Mouse (Mus musculus): Measurements from ENCODE around the gene Pim3. TPM values are rescaled to one million over a fixed set of nuclear protein-coding genes. Genes with fewer than 3 reads are reported as not detected.

Gene Pim3
- polyA plus RNA-seq, 1 experiment = 60.3 TPM

DNA sequence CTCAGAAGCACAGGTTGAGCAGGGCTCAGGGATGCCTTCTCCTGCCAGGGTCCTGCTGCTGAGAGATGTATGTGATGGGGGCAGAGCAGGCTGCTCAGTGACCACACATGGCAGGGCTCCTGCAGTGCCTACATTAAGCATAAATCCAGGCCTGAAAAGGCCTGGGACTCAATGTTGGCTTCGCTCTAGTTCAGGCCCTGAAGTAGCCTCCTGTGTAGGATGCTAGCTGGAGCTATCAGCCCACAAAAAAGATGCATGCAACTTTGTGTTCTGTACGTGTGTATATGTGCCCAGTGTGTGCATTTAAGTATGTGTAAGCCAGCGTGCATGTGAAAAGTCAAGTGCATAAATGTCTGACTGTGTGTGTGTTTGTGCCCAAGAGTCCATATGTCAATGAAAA, 12.1 kb downstream of the Pim3 start:
- peaks cover 14% of the 10 kb centered on the region; the same call in 1 of the 2 replicates for H3K4me1 ChIP-seq (ENCODE audit: control insufficient read depth, insufficient read depth, insufficient read length, low read length)
- H3K36me3 ChIP-seq (ENCODE audit: control insufficient read depth, insufficient read depth, low read length) = no peaks in the 10 kb centered on the region
- no peak for TF ChIP-seq POLR2A (IDR thresholded peaks at IDR 0.05; ENCODE audit: low read depth, low read length)
- TF ChIP-seq CTCF (IDR thresholded peaks at IDR 0.05; ENCODE audit: extremely low read depth, insufficient read length, insufficient replicate concordance, low read depth, low read length) = no peak
- H3K4me3 ChIP-seq (ENCODE audit: low read depth, low read length) = no peak overlapping the region
- H3K27me3 ChIP-seq (ENCODE audit: control insufficient read depth, insufficient read depth, low read length) = no peaks in the 10 kb centered on the region
- H3K27ac ChIP-seq (ENCODE audit: insufficient read depth, low read depth, low read length) = no peak overlapping the region
- WGBS = 91% methylated on average over 3 of the region's 3 CpGs

DNA sequence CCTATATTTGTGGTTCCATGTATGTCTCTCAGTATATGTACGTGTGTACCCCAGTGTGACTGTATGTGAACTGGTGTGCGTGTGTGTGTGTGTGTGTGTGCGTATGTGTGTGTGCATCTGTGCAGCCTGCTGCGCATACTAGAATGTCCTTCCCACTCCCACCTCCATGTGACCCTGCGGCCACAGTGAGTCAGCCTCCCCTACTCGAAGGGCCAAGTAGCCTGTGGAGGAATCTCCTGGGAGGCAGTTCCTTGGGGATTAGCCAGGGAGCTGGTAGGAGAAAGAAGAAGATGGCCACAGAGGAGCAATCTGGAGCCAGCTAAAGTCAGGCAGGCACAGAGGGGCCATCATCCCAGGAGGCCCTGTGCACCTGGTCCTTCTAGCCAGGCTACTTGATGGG, 12.5 kb downstream of the Pim3 start:
- Histone ChIP-seq H3K27me3 (ENCODE audit: control insufficient read depth, insufficient read depth, low read length) (no peaks in the 10 kb centered on the region), H3K27ac (ENCODE audit: insufficient read depth, low read depth, low read length) (no peak overlapping the region), H3K36me3 (ENCODE audit: control insufficient read depth, insufficient read depth, low read length) (no peaks in the 10 kb centered on the region), H3K4me3 (ENCODE audit: low read depth, low read length) (no peak overlapping the region), H3K4me1 (ENCODE audit: control insufficient read depth, insufficient read depth, insufficient read length, low read length) (peaks cover 14% of the 10 kb centered on the region; the same call in 1 of the 2 replicates)
- TF ChIP-seq POLR2A (IDR thresholded peaks at IDR 0.05; ENCODE audit: low read depth, low read length) = no peak
- no peak for TF ChIP-seq CTCF (IDR thresholded peaks at IDR 0.05; ENCODE audit: extremely low read depth, insufficient read length, insufficient replicate concordance, low read depth, low read length)
- WGBS = 90% methylated on average over 6 of the region's 6 CpGs

GRCm38 (mm10) chr15:88875625-88876081, 13.7 kb downstream of the Pim3 start:
- no peak for TF ChIP-seq CTCF (IDR thresholded peaks at IDR 0.05; ENCODE audit: extremely low read depth, insufficient read length, insufficient replicate concordance, low read depth, low read length)
- no peak for TF ChIP-seq POLR2A (IDR thresholded peaks at IDR 0.05; ENCODE audit: low read depth, low read length)
- H3K27ac ChIP-seq (ENCODE audit: insufficient read depth, low read depth, low read length) = no peak overlapping the region
- H3K27me3 ChIP-seq (ENCODE audit: control insufficient read depth, insufficient read depth, low read length) = no peaks in the 10 kb centered on the region
- no peak overlapping the region for H3K4me3 ChIP-seq (ENCODE audit: low read depth, low read length)
- WGBS = 49% methylated on average over 10 of the region's 10 CpGs
- no peaks in the 10 kb centered on the region for H3K36me3 ChIP-seq (ENCODE audit: control insufficient read depth, insufficient read depth, low read length)
- H3K4me1 ChIP-seq (ENCODE audit: control insufficient read depth, insufficient read depth, insufficient read length, low read length) = peaks cover 10% of the 10 kb centered on the region; the same call in 1 of the 2 replicates

DNA sequence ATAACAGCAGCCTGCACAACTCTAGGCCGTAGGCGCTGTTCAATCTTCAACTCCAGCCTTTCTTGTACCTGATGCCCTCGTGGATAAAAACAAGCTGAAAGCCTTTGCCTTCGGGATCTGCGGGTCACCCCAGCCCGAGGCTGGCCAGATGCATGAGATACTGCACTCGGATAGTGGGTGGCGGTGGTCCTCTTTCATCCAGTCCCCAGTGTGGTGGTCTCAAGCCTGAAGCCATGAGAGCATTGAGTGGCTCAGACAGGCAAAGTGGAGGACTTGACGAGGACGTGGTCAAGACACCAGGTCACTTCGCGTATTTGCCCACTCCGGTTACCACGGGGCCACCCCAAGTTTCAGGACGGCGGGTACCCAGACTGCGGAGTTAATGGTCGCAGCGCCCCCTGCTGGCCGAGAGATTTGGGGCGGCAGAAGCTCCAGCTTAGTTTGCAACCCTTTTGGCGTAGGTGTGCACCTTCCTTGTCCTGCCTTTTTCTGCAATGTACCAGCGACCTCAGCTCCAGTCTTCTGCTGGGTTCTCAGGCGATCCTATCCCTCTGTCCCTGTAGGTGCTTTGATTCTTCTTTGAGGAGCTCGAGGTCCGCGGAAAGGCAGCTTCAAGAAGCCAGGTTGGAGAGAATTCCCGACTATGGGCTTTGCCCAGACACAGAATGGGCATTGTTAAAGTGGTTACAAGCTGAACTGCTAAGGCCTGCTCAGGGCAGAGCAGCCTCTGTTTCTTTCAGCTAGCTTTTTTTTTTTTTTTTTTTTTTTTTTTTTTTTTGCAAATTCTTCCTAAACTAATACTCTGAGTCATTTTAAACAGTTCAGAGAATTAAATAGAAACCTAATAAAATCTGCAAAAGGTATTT, 14.4 kb downstream of the Pim3 start:
- H3K27ac ChIP-seq (ENCODE audit: insufficient read depth, low read depth, low read length) = no peak overlapping the region
- TF ChIP-seq CTCF (IDR thresholded peaks at IDR 0.05; ENCODE audit: extremely low read depth, insufficient read length, insufficient replicate concordance, low read depth, low read length) (peak; percentile 88), POLR2A (IDR thresholded peaks at IDR 0.05; ENCODE audit: low read depth, low read length) (no peak)
- peaks cover 7% of the 10 kb centered on the region; the same call in 1 of the 2 replicates for H3K4me1 ChIP-seq (ENCODE audit: control insufficient read depth, insufficient read depth, insufficient read length, low read length)
- no peak overlapping the region for H3K4me3 ChIP-seq (ENCODE audit: low read depth, low read length)
- no peaks in the 10 kb centered on the region for H3K27me3 ChIP-seq (ENCODE audit: control insufficient read depth, insufficient read depth, low read length)
- H3K36me3 ChIP-seq (ENCODE audit: control insufficient read depth, insufficient read depth, low read length) = no peaks in the 10 kb centered on the region
- WGBS = 12% methylated on average over 28 of the region's 28 CpGs

GRCm38 (mm10) chr15:88877021-88877400, 15.0 kb downstream of the Pim3 start:
- TF ChIP-seq POLR2A (IDR thresholded peaks at IDR 0.05; ENCODE audit: low read depth, low read length) (no peak), CTCF (IDR thresholded peaks at IDR 0.05; ENCODE audit: extremely low read depth, insufficient read length, insufficient replicate concordance, low read depth, low read length) (no peak)
- no peaks in the 10 kb centered on the region for H3K27me3 ChIP-seq (ENCODE audit: control insufficient read depth, insufficient read depth, low read length)
- 85% methylated on average over 10 of the region's 10 CpGs for WGBS
- no peak overlapping the region for H3K27ac ChIP-seq (ENCODE audit: insufficient read depth, low read depth, low read length)
- no peaks in the 10 kb centered on the region for H3K36me3 ChIP-seq (ENCODE audit: control insufficient read depth, insufficient read depth, low read length)
- H3K4me1 ChIP-seq (ENCODE audit: control insufficient read depth, insufficient read depth, insufficient read length, low read length) = peaks cover 2% of the 10 kb centered on the region; the same call in 1 of the 2 replicates
- H3K4me3 ChIP-seq (ENCODE audit: low read depth, low read length) = no peak overlapping the region

DNA sequence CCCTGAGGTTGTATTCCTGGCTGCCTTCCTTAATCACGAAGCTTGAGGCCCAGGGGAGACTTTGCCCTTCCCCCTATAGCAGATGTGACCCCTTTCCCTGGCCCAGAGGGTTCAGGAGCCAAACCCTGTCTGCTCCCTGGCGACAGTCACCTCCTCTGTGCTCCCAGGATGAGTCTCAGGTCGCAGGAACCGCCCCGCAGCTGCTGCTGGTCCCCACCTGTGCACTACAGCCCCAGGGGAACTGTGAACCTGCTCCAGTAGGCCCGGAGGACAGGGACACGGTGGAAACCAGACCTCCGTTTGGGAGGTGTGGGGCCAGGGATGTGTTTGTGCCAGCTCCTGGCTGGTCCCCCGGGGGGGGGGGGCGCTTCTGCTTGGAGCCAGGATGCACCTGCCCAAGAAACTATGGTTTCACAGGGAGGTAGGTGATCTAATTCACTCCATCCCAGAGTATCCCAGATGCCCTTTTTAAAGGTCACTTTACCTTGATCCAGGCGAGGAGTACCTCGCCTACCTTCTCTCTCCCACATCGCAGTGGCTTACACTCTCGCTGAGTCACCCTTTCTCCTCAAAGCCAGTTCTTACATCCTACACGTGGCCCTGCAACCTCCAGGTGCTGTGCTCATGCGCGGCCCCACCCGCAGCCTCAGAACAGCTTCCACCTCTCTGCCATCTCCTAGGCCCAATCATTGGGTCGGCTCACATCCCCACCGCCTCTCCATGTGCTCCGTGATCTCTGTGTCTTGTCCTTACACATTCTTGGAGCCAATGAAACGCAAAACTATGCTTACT, 19.5 kb downstream of the Pim3 start:
- Histone ChIP-seq H3K27me3 (ENCODE audit: control insufficient read depth, insufficient read depth, low read length) (no peaks in the 10 kb centered on the region), H3K4me3 (ENCODE audit: low read depth, low read length) (no peak overlapping the region), H3K36me3 (ENCODE audit: control insufficient read depth, insufficient read depth, low read length) (no peaks in the 10 kb centered on the region), H3K4me1 (ENCODE audit: control insufficient read depth, insufficient read depth, insufficient read length, low read length) (no peaks in the 10 kb centered on the region), H3K27ac (ENCODE audit: insufficient read depth, low read depth, low read length) (no peak overlapping the region)
- TF ChIP-seq CTCF (IDR thresholded peaks at IDR 0.05; ENCODE audit: extremely low read depth, insufficient read length, insufficient replicate concordance, low read depth, low read length) (no peak), POLR2A (IDR thresholded peaks at IDR 0.05; ENCODE audit: low read depth, low read length) (no peak)
- 53% methylated on average over 22 of the region's 22 CpGs for WGBS

- H3K4me3 ChIP-seq (ENCODE audit: low read depth, low read length) = no peak overlapping the region
- H3K36me3 ChIP-seq (ENCODE audit: control insufficient read depth, insufficient read depth, low read length) = no peaks in the 10 kb centered on the region
- no peaks in the 10 kb centered on the region for H3K4me1 ChIP-seq (ENCODE audit: control insufficient read depth, insufficient read depth, insufficient read length, low read length)
- no peak overlapping the region for H3K27ac ChIP-seq (ENCODE audit: insufficient read depth, low read depth, low read length)
- no peaks in the 10 kb centered on the region for H3K27me3 ChIP-seq (ENCODE audit: control insufficient read depth, insufficient read depth, low read length)
- WGBS = 63% methylated on average over 4 of the region's 4 CpGs
- TF ChIP-seq CTCF (IDR thresholded peaks at IDR 0.05; ENCODE audit: extremely low read depth, insufficient read length, insufficient replicate concordance, low read depth, low read length) (no peak), POLR2A (IDR thresholded peaks at IDR 0.05; ENCODE audit: low read depth, low read length) (no peak)
Measured at GRCm38 (mm10) chr15:88882851-88883250, 20.9 kb downstream of the Pim3 start.
